Mouse (Mus musculus) ES-CJ7 (cell line): ENCODE measurements at regions not wholly inside any gene's neighbourhood (a gene's known extent, or its start where the extent isn't known, plus 50 kb on each side); places are given as distances from the start of the nearest gene placed in this dataset.

Source experiments
- DNase-seq: peaks from one replicate; pipeline ENCODE4 v3.0.0; 2011; ENCODE audit warnings: low read depth, low spot score

DNA sequence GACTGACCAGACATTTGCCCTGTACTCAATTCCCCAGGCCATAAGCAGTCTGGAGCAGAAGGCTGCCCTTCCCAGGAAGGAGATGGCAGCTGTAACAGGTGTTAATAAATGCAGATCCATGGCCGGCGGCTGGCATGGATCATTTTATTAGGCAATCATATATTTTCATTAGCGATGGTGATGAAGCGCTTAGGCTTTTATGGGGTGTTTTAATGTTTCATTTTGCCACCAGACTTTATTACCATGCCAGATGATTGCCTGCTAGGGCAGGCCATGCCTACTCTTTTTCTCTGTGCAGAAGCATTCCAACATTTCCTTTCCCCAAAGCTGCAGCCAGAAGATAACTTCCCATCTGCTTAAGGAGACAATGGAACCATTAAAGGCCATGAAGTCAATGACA is 596.2 kb downstream of the Gm9195 start:
- DNase-seq = no peak

DNA sequence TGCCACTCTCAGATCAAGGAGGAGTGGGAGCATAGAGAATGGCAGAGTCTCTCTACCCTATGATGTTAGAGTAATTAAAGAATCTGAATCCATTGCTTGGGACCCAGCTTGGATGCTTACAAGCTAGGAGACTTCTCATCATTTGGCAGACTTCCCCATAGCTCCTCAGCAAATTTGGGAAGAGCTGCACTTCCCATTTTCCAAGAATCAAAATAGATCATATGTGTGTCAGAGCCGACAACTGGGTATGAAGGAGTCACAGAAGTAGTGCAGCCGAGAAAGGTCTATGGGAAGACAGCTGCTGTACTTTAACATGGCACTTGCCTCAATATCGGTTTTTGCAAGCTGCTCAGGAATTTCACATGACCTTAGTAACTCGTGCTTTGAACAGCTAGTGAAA is 596.8 kb downstream of the Gm9195 start:
- DNase-seq = no peak

- DNase-seq = peak; percentile 14
These were observed 598.3 kb downstream of the Gm9195 start for GRCm38 (mm10) chr14:71893361-71893760.

- DNase-seq = no peak
These were observed 600.0 kb downstream of the Gm9195 start for GRCm38 (mm10) chr14:71891667-71892066.

GRCm38 (mm10) chr14:71882871-71883270 is 608.8 kb downstream of the Gm9195 start:
- no peak for DNase-seq

DNA sequence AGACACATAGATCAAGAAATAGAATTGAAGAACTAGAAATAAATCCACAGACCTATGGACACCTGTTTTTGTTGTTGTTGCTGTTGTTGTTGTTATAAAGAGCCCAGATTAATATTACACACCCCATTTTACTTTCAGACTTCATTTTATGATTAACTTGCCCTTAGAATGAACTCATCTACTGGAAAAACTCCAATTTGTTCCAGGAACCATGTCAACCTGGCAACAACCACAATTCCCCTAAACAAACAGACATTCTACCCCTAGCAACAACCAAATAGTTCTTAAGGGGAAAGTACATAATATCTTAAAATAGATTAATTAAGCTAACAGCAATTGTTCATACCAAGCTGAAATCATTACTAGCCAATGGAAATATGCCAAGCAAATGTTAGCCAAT is 646.1 kb downstream of the Gm9195 start:
- no peak for DNase-seq

- DNase-seq = no peak
These were observed 682.7 kb downstream of the Gm9195 start for GRCm38 (mm10) chr14:71808863-71809487.

DNA sequence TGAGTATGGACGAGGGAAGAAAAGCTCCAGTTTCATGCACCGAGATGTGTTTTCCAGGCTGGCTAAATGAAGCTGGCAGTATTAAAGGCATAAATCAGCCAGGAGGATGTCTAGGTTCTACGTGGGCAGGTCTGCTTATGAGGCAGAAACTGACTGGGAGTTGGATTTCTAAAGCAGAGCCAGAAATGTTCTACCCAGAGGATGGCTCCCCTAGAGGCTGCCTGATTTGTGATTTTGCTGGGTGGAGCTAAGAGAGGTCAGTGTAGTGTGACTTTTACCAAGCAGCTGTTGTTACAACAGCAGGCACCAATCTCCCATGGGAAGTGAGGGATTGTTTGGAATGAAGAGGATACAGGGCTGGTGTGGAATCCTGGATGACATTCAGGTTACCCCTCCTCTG is 686.0 kb downstream of the Gm9195 start:
- DNase-seq = no peak

- DNase-seq = no peak
These were observed 691.8 kb downstream of the Gm9195 start for GRCm38 (mm10) chr14:71799861-71800260.

DNA sequence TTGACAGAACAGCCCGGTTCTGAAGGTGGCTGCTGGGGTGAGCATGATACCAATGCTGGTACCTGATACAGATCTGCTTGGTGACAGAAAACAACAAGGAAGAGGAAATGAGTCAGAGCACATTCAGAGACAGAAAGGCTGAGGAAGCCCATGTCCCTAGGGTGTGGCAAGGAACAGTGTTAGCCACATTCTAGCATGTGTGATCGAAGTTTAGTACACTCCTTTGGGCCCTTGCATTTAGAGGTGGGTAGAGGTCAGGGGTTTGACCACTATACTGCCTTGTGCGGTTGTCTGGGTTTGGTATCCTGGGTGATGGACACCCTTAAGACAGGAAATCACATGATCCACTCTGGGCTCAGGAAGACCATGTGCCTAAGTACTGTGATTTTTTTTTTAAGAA is 695.9 kb downstream of the Gm9195 start:
- DNase-seq = no peak

- no peak for DNase-seq
These were observed 714.6 kb downstream of the Gm9195 start for GRCm38 (mm10) chr14:71776990-71777525.

DNA sequence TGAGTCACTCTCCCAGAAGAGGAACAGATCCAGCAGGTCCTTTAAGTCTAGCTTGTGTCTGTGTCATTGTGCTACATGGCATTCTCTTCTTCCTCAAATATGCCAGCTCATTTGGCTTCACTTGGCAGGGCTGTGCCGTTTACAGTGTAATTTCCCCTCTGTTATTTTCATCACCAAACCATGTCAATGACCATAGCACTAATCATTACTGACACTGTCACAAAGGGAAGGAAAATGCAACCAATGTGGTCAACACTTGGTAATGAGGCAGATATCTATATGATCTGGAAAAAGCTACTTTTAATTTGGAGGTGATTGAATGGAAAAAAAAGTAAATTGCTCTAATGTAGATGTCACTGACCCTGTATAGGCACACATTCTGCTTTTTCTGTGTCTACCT is 724.8 kb downstream of the Gm9195 start:
- DNase-seq = no peak

DNA sequence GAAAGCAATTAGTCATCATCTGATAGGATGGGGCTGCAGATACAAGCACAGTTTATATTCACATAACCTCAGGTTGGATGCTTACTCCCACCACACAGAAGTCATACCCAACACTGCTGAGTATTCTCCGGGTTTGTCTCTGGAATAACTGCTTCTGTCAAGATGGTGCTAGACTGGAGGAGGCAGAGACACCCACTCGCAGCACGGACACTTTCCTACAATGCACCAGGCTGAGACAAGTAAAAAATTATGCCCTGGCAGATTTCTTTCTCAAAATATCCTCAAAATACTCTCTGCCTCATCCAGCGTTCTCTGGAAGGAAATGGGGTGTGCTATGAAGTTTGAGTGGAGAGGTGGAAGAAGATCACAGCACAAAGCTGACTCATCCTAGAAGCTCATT is 763.1 kb downstream of the Gm9195 start:
- no peak for DNase-seq

GRCm38 (mm10) chr14:71723526-71723925 is 768.1 kb downstream of the Gm9195 start:
- no peak for DNase-seq

GRCm38 (mm10) chr14:71709528-71710289 is 781.9 kb downstream of the Gm9195 start:
- DNase-seq = no peak

GRCm38 (mm10) chr14:71692752-71693437 is 798.7 kb downstream of the Gm9195 start:
- DNase-seq = no peak

GRCm38 (mm10) chr14:71674564-71674963 is 817.1 kb downstream of the Gm9195 start:
- no peak for DNase-seq

- DNase-seq = no peak
These were observed 817.8 kb downstream of the Gm9195 start for GRCm38 (mm10) chr14:71673837-71674236.

GRCm38 (mm10) chr14:71672481-71672880 is 819.2 kb downstream of the Gm9195 start:
- DNase-seq = no peak

- DNase-seq = no peak
These were observed 819.6 kb downstream of the Gm9195 start for GRCm38 (mm10) chr14:71671994-71672393.

DNA sequence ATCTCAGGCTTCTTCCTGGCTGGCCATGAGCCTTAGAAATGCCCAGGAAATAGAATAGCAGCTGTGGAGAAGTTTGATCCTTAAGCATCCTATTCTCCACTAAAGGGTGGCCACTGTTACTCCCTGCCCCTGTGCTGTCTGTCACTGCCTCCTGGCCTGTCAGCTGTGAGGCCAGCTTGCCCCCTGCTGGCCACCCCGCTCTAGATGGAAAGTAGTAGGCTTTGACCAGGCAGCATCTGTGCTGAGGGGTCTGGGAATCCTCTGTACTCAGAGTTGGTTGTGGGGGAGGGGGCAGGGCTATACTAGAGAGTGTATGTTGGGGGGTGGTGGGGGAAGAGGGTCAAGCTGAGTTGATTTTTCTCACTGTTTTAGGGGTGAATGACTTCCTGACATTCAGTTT is 821.2 kb downstream of the Gm9195 start:
- DNase-seq = peak; percentile 2

GRCm38 (mm10) chr14:71666656-71667055 is 825.0 kb downstream of the Gm9195 start:
- no peak for DNase-seq

GRCm38 (mm10) chr14:71660166-71660565 is 831.5 kb downstream of the Gm9195 start:
- DNase-seq = no peak
